Mouse (Mus musculus) forebrain, embryonic 14.5 days (tissue): Measurements from ENCODE around the gene Tmem108. TPM values are rescaled to one million over a fixed set of nuclear protein-coding genes. Genes with fewer than 3 reads are reported as not detected.
A peak's percentile ranks its signal among the peaks of the same experiment; 100 is the strongest.
"Not testable (repeated sequence)": the region's sequence is repeated elsewhere in the genome, so short reads cannot be mapped to it uniquely, and the experiment has no call there.

Source experiments
- ATAC-seq: fragments of 200-750 bp; cut with Nextera tagmentation; 2 replicates; pipeline ENCODE4 v1.8.0; 2017; ENCODE audit warnings: mild to moderate bottlenecking, moderate library complexity
- DNase-seq: peaks from one replicate; pipeline ENCODE4 v3.0.0-alpha.2; 2015; ENCODE audit warnings: low spot score
- H3K27ac ChIP-seq: fragments of 300-500 bp; sonication (generic); 2 replicates; pipeline ENCODE4 v1.5.1; 2014; ENCODE audit warnings: low read depth, mild to moderate bottlenecking, control low read depth, low read length, moderate library complexity
- H3K27me3 ChIP-seq: fragments of 300-500 bp; sonication (generic); replicated peaks from 2 replicates; pipeline ENCODE4 v1.6.1; 2014; ENCODE audit warnings: low read length, control low read depth, mixed read lengths; ENCODE audit not compliant: control insufficient read depth, insufficient read depth
- H3K36me3 ChIP-seq: fragments of 300-500 bp; sonication (generic); 2 replicates; pipeline ENCODE4 v1.6.1; 2014; ENCODE audit warnings: low read length, control low read depth; ENCODE audit not compliant: control insufficient read depth, insufficient read depth
- H3K4me1 ChIP-seq: fragments of 300-500 bp; sonication (generic); 2 replicates; pipeline ENCODE4 v1.6.1; 2014; ENCODE audit warnings: antibody characterized with exemption, low read length, control low read depth; ENCODE audit not compliant: control insufficient read depth, insufficient read depth
- H3K4me2 ChIP-seq: fragments of 300-500 bp; sonication (generic); 2 replicates; pipeline ENCODE4 v1.6.1; 2014; ENCODE audit warnings: mild to moderate bottlenecking, control low read depth, low read length
- H3K4me3 ChIP-seq: fragments of 300-500 bp; sonication (generic); 2 replicates; pipeline ENCODE4 v1.5.1; 2014; ENCODE audit warnings: low read depth, low read length, control low read depth
- H3K9ac ChIP-seq: fragments of 300-500 bp; sonication (generic); 2 replicates; pipeline ENCODE4 v1.6.1; 2014; ENCODE audit warnings: mild to moderate bottlenecking, low read length, control low read depth, moderate library complexity
- H3K9me3 ChIP-seq: fragments of 300-500 bp; sonication (generic); replicated peaks from 2 replicates; pipeline ENCODE4 v1.6.1; 2016; ENCODE audit warnings: low read length, control low read depth, mixed read lengths; ENCODE audit not compliant: control insufficient read depth
- WGBS: fragments of 180-500 bp; shearing (Covaris S2); extraction: QIAGEN DNeasy Blood & Tissue Kit; methylation state at CpG from one replicate; pipeline ENCODE4 v1.1.7; 2014; 5-methylcytosine and 5-hydroxymethylcytosine counted together
- polyA plus RNA-seq: library from polyadenylated mRNA; unstranded; fragments of >200 nt; fragmentation: Nextera tagmentation; extraction: Ambion mirVana; gene quantifications from 2 replicates; pipeline ENCODE4 v1.2.1, GENCODE M21; 2014

Gene Tmem108
- polyA plus RNA-seq, 1 experiment from 2014 or later, result 41.5 TPM

DNA sequence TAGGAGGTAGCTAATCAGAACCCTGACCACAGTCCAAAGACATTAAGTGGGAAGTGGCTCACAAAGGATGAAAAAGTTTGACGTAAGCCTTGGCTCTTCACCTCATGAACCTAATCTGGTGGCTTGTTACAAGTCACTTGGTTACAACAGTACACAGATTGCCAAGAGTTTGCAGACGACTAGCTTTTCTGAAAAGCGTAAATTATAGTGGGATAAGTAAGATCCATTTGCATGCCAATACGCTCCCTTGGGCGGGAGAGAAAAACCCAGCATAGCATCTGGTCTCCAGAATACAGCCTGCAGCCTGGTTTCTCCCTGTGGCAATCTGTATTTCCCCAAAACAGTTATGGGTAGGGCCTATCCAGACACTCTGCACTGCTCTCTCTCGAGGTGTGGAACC, 74.5 kb downstream of the Tmem108 start:
- Histone ChIP-seq H3K9me3 (no peaks in the 10 kb centered on the region), H3K9ac (0 out of 2 replicates have a peak overlapping the region, but pooled peaks have one; percentile 2), H3K4me1 (peaks cover 16% of the 10 kb centered on the region), H3K4me2 (peak overlapping the region; percentile 10; the same call in 1 of the 2 replicates), H3K36me3 (no peaks in the 10 kb centered on the region), H3K4me3 (no peak overlapping the region), H3K27me3 (no peaks in the 10 kb centered on the region), H3K27ac (peak overlapping the region; percentile 79)
- DNase-seq, result peak; percentile 94
- peak; percentile 89 for ATAC-seq
- 4% methylated on average over 6 of the region's 6 CpGs for WGBS

DNA sequence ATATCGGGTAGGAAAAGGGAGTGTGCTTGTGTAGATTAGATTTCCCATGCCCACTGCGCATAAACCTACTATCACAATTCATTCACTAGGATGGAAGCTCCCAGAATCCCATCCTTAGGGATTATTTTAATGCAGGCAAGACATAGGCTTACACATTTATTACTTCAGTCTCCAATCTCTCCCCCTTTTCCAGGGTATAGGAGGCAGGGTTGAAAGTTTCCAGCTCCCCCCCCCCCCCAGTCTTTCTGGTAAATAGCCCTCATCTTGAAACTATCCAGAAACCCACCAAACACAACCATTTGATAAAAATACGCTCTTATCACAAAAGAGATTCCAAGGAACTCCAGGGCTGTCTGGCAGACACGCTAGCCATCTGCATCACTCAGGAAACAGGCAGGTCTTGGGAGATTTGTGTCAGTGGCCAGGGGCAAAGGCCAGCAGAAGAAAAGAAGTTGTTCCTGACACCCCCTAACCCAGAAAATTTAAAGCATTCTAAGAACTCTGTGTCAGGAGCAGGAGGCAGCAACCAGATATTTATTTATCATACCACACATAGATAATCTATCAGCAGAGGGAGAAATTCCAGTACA, 79.8 kb downstream of the Tmem108 start:
- H3K9me3 ChIP-seq, result no peaks in the 10 kb centered on the region
- peaks cover 3% of the 10 kb centered on the region for H3K4me1 ChIP-seq
- H3K36me3 ChIP-seq, result no peaks in the 10 kb centered on the region
- H3K27ac ChIP-seq, result no peak overlapping the region
- no peaks in the 10 kb centered on the region for H3K27me3 ChIP-seq
- ATAC-seq (no peak), DNase-seq (no peak)
- WGBS, result 84% methylated on average over 4 of the region's 4 CpGs
- H3K9ac ChIP-seq, result no peak overlapping the region
- no peak overlapping the region for H3K4me3 ChIP-seq
- H3K4me2 ChIP-seq, result no peak overlapping the region

DNA sequence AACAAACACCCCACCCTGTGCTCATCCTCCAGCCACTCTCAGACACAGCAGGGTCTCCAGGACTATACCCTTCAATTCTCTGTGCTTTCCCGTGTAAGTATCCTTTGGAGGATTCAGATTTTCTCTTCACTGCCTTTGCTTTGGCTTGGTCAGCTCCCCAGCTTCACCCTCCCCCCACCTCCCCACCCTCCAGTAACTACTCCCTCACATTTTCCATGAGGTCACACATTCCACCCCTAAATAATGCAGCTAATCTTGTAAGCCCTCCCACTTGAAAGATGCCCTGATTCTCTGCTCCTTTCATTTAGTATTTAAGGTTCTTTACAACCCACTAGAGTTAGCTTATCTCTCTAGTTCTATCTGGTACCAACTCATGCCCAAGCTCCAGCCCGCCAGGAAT, 82.4 kb downstream of the Tmem108 start:
- WGBS, result 33% methylated on average over 2 of the region's 2 CpGs
- DNase-seq, result no peak

DNA sequence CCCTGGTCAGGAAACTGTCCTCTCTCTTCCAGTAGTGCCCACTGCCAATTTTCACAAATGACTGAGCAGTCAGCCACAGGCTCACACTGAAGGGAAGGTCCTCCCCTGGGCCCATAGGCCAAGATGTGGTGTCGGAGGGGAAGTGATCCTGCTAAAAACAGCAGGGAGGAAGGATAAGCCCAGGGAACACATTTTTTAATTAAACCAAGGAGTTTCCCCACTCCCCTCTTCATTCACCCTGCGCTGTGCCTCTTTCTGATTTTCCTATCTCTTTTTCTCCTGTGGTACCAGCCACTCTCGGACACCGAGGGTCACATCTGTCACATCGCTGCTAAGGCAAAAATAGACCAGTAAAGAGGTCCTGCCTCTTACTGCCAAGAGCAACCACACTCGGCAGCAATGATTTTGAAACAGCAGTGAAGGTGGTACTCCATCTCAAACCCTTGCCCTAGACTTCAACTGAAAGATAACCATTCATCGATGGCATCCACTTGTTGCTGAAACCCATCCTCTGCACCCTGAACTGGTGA, 83.0 kb downstream of the Tmem108 start:
- WGBS, result 55% methylated on average over 7 of the region's 7 CpGs
- H3K4me1 ChIP-seq, result no peaks in the 10 kb centered on the region
- no peak for ATAC-seq

More for the DNA sequence above, 82.4 kb downstream of the Tmem108 start:
- no peak overlapping the region for H3K4me2 ChIP-seq
- no peaks in the 10 kb centered on the region for H3K27me3 ChIP-seq
- no peak overlapping the region for H3K27ac ChIP-seq
- H3K9ac ChIP-seq, result no peak overlapping the region
- no peaks in the 10 kb centered on the region for H3K4me1 ChIP-seq
- no peaks in the 10 kb centered on the region for H3K9me3 ChIP-seq
- no peaks in the 10 kb centered on the region for H3K36me3 ChIP-seq
- no peak for ATAC-seq
- no peak overlapping the region for H3K4me3 ChIP-seq

DNA sequence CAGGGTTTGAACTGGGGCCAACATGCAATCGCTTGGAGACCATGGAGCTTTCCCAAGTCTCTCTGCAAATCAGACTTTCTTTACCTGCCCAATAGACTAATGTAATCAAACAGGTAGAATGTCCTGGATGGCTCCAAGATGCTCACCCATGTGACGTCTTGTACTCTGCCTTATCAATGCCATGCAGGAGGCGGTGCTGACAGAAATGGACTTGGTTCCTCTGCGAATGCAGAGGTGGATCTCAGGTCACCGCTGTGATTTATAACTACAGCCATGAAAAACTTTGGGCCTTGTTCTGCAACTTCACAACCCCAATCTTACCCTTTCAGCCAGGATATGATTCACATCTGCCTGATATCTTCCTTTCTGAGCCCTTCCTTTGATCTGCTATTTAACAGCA, 83.8 kb downstream of the Tmem108 start:
- DNase-seq, result no peak
- ATAC-seq, result no peak
- Histone ChIP-seq H3K36me3 (no peaks in the 10 kb centered on the region), H3K27ac (no peak overlapping the region), H3K27me3 (no peaks in the 10 kb centered on the region), H3K9ac (no peak overlapping the region), H3K9me3 (no peaks in the 10 kb centered on the region), H3K4me3 (no peak overlapping the region), H3K4me2 (no peak overlapping the region), H3K4me1 (no peaks in the 10 kb centered on the region)
- 84% methylated on average over 5 of the region's 5 CpGs for WGBS

More for the DNA sequence above, 83.0 kb downstream of the Tmem108 start:
- Histone ChIP-seq H3K9me3 (no peaks in the 10 kb centered on the region), H3K4me2 (no peak overlapping the region), H3K4me3 (no peak overlapping the region), H3K9ac (no peak overlapping the region), H3K27me3 (no peaks in the 10 kb centered on the region), H3K36me3 (no peaks in the 10 kb centered on the region), H3K27ac (no peak overlapping the region)
- DNase-seq, result no peak

DNA sequence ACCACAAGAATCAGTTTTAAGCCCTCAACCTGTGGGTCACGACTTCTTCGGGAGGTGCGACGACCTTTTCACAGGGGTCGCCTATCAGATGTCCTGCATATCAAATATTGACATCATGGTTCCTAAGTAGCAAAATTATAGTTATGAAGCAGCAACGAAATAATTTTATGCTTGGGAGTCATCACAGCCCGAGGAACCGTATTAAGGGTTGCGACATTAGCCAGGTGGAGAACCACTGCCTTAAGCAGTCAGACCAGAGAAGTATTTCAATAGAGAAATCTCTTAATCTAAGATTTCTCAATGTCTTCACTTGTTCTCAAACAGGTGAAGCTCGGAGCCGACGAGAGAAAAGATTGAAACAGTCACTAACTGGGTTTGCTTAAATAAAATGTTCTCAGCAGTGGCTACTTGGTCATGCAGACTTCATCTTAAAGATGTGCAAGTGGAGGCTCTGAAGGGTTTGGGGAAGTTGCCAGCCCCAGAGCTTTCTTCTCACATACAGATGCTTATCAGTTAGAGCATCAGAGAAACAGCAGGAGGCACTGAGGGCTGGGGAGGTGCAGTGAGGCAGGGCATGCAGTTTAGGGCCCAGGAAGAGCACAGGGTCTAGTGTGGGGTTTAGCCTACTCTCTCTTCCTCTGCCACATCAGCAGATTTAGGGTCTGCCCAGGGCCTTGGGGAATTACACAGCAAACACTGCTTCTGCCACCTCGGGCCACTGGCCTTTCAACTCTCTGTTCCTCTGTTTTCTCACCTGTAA, 85.7 kb downstream of the Tmem108 start:
- Histone ChIP-seq H3K4me1 (no peaks in the 10 kb centered on the region), H3K4me3 (no peak overlapping the region), H3K27ac (no peak overlapping the region), H3K36me3 (no peaks in the 10 kb centered on the region), H3K4me2 (no peak overlapping the region), H3K9ac (no peak overlapping the region), H3K27me3 (no peaks in the 10 kb centered on the region), H3K9me3 (no peaks in the 10 kb centered on the region; the same call in 1 of the 2 replicates)
- 88% methylated on average over 13 of the region's 13 CpGs for WGBS
- DNase-seq (no peak), ATAC-seq (no peak)

DNA sequence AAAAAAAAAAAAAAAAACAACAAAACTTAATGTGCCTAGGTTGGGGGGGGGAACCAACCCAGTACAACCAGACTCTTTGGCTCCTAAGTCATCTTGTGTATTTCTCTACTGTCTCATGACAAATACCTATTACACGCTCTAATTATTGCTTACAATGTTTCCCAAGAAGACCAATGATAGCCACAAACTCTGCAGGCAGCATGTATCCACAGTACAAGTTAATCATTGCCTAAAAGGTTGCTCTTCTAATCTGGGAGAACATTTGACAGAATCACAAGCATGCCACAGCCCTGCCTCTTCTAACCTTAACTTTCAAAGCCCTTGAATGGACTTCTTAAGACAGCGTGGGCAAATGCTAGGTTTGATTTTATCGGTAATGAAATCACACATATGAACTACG, 88.8 kb downstream of the Tmem108 start:
- Histone ChIP-seq H3K4me1 (no peaks in the 10 kb centered on the region), H3K4me3 (no peak overlapping the region), H3K4me2 (no peak overlapping the region), H3K27ac (no peak overlapping the region), H3K36me3 (no peaks in the 10 kb centered on the region), H3K9ac (no peak overlapping the region), H3K9me3 (no peaks in the 10 kb centered on the region; the same call in 1 of the 2 replicates), H3K27me3 (no peaks in the 10 kb centered on the region)
- ATAC-seq, result no peak
- 96% methylated on average over 4 of the region's 4 CpGs for WGBS
- no peak for DNase-seq

DNA sequence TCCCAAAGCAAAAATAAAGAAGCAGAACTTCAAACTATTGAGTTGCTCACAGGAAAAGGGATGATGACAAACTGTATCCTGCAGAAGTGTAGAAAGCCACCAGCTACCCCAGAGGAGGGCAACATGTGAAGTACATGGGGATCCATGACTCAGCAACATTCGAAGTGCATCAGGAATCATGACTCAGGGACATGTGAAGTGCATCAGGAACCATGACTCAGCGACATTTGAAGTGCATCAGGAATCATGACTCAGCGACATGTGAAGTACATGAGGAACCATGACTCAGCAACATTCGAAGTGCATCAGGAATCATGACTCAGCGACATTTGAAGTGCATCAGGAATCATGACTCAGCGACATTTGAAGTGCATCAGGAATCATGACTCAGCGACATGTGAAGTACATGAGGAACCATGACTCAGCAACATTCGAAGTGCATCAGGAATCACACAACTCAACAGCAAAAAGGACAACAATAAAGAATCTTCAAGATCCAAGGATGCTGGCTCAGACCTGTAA, 91.0 kb downstream of the Tmem108 start:
- H3K4me1 ChIP-seq, H3K27ac ChIP-seq, ATAC-seq, H3K36me3 ChIP-seq, H3K9me3 ChIP-seq, DNase-seq, H3K9ac ChIP-seq, H3K27me3 ChIP-seq, H3K4me2 ChIP-seq, H3K4me3 ChIP-seq: not testable (repeated sequence)
- WGBS, result 95% methylated on average over 8 of the region's 8 CpGs

DNA sequence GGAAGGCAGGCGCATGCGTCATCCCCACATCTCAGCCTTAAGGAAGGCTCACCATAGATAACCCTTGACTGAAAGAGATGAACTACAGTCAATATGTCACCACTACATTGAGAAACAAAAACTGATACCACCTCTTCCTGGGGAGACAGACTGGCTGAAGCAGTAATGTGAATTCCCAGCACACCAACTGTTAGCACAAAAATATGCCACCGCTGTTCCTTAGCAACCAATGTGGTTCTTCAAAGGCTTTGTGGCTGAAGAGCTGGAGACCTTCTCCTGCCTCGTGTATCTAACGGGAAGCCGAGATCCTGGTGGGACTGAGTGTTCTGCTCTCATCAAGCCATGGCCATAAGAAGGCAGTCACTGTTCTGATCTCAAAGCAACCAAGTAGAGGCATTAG, 92.8 kb downstream of the Tmem108 start:
- H3K27ac ChIP-seq, result no peak overlapping the region
- DNase-seq (no peak), ATAC-seq (no peak)
- 83% methylated on average over 6 of the region's 6 CpGs for WGBS
- no peaks in the 10 kb centered on the region; the same call in 1 of the 2 replicates for H3K9me3 ChIP-seq
- H3K4me2 ChIP-seq, result no peak overlapping the region
- no peaks in the 10 kb centered on the region for H3K27me3 ChIP-seq
- no peaks in the 10 kb centered on the region for H3K36me3 ChIP-seq
- H3K4me1 ChIP-seq, result peaks cover 2% of the 10 kb centered on the region
- no peak overlapping the region for H3K9ac ChIP-seq
- H3K4me3 ChIP-seq, result no peak overlapping the region
